Mouse (Mus musculus): ENCODE results near the gene Gemin4. TPM values are rescaled to one million over a fixed set of nuclear protein-coding genes. Genes with fewer than 3 reads are reported as not detected.

Gene Gemin4
- polyA plus RNA-seq, 1 experiment from 2014 or later, result 15.7 TPM

DNA sequence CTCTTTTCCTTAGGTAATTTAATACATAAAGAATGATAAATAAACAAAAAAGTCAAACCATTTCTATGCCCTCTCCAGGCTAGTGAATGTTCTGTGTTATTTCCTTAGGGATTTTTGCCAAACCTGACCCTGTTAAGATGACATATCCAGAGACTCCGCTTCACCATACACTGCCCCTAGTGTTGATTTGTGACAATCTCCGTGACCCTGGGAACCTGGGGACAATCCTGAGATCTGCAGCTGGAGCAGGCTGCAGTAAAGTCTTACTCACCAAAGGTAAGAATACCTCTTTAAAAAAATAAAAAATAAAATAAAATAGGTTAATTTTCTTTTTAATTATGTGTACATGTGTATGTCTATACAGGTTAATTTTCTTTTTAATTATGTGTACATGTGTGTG lies 29.8 kb upstream of the Gemin4 start:
- Histone ChIP-seq H3K9ac (replicated peaks) (no peak overlapping the region), H3K9me3 (no peaks in the 10 kb centered on the region), H3K4me2 (replicated peaks) (no peak overlapping the region), H3K36me3 (peaks cover 32% of the 10 kb centered on the region), H3K4me1 (replicated peaks) (peaks cover 23% of the 10 kb centered on the region), H3K4me3 (replicated peaks) (no peak overlapping the region), H3K27me3 (no peaks in the 10 kb centered on the region), H3K27ac (no peak overlapping the region)
- 47% methylated on average over 2 of the region's 2 CpGs for WGBS
- no peak for ATAC-seq

GRCm38 (mm10) chr11:76246439-76246838 lies 29.0 kb upstream of the Gemin4 start:
- H3K36me3 ChIP-seq, result peaks cover 32% of the 10 kb centered on the region
- peaks cover 24% of the 10 kb centered on the region for H3K4me1 ChIP-seq (replicated peaks)
- ATAC-seq, result no peak
- H3K4me3 ChIP-seq (replicated peaks), result no peak overlapping the region
- no peak overlapping the region for H3K9ac ChIP-seq (replicated peaks)
- no peaks in the 10 kb centered on the region for H3K9me3 ChIP-seq
- H3K27me3 ChIP-seq, result no peaks in the 10 kb centered on the region
- no peak overlapping the region for H3K27ac ChIP-seq
- no peak overlapping the region for H3K4me2 ChIP-seq (replicated peaks)

DNA sequence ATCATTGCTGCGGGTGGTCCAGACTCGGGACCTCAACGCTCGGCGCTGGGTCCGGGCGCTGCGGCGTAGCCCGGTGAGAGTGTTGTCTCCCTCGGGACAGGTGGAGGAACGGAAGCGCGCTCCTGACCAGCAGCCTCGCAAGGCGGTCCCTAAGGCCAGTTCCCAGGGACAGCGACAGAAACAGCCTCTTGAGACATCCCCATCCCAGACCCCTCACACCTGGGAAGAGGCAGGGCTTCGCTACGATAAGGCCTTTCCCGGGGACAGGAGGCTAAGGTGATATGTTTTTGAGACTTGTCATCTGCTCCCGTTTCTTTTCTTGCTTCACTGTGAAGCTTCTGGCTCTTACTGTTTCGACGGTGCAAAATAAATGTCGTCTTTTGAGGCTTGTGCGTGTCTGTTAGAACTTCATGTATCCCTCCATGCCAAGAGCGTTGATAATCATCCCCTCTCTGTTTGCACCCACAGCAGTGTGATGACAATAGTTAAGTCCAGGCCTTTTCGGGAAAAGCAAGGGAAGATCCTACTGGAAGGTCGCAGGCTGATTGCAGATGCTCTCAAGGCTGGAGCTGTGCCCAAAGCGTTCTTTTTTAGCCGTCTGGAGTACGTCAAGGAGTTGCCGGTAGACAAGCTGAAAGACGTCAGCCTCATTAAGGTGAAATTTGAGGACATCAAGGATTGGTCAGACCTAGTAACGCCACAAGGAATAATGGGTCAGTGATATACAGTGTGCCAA lies 26.5 kb upstream of the Gemin4 start:
- H3K4me3 ChIP-seq (replicated peaks), result peak overlapping the region; percentile 62
- peak overlapping the region; percentile 82 for H3K4me2 ChIP-seq (replicated peaks)
- peak overlapping the region; percentile 83; the same call in 1 of the 2 replicates for H3K27ac ChIP-seq
- ATAC-seq, result no peak
- no peaks in the 10 kb centered on the region for H3K27me3 ChIP-seq
- no peaks in the 10 kb centered on the region for H3K9me3 ChIP-seq
- H3K9ac ChIP-seq (replicated peaks), result peak overlapping the region; percentile 89
- WGBS, result 4% methylated on average over 34 of the region's 34 CpGs
- H3K36me3 ChIP-seq, result peaks cover 25% of the 10 kb centered on the region
- peaks cover 24% of the 10 kb centered on the region for H3K4me1 ChIP-seq (replicated peaks)

GRCm38 (mm10) chr11:76242901-76243810 lies 25.7 kb upstream of the Gemin4 start, which contains the start of the genes Mrm3 and Glod4:
Gene Mrm3 (plus strand): TSS chr11:76243715.
Gene Glod4 (minus strand): TSS chr11:76243725.
- Histone ChIP-seq H3K4me1 (replicated peaks) (peaks cover 24% of the 10 kb centered on the region), H3K27me3 (no peaks in the 10 kb centered on the region), H3K9ac (replicated peaks) (peak within 1 kb of the TSS; percentile 89), H3K36me3 (peaks cover 25% of the 10 kb centered on the region), H3K4me2 (replicated peaks) (peak within 1 kb of the TSS; percentile 82), H3K4me3 (replicated peaks) (peak within 1 kb of the TSS; percentile 62), H3K9me3 (no peaks in the 10 kb centered on the region), H3K27ac (peak within 1 kb of the TSS; percentile 83)
- WGBS, result under 1% methylated on average over 61 of the region's 61 CpGs
- peak; percentile 91 for ATAC-seq

DNA sequence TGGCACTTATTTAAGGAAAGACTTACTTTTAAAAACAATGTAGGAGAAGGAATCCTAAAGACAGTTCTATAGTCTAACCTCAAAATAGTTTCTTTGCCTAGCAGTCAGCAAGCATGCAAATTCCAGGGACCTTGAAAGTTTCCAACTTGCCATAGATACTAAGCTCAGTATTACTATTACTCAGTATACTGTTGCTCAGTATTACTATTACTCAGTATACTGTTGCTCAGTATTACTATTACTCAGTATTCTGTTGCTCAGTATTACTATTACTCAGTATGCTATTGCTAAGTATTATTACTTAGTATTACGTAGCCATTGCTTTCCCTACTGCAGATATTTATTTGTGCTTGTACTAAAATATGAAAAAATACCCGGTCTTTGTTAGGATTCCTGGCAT lies 22.3 kb upstream of the Gemin4 start:
- H3K27ac ChIP-seq, result no peak overlapping the region
- H3K27me3 ChIP-seq, result no peaks in the 10 kb centered on the region
- H3K4me1 ChIP-seq (replicated peaks), result peaks cover 15% of the 10 kb centered on the region
- 95% methylated on average over 2 of the region's 2 CpGs for WGBS
- H3K4me2 ChIP-seq (replicated peaks), result no peak overlapping the region
- ATAC-seq, result no peak
- no peak overlapping the region for H3K9ac ChIP-seq (replicated peaks)
- H3K4me3 ChIP-seq (replicated peaks), result no peak overlapping the region
- no peaks in the 10 kb centered on the region for H3K9me3 ChIP-seq
- peaks cover 41% of the 10 kb centered on the region for H3K36me3 ChIP-seq

GRCm38 (mm10) chr11:76236136-76236535 lies 18.7 kb upstream of the Gemin4 start:
- Histone ChIP-seq H3K9ac (replicated peaks) (no peak overlapping the region), H3K27ac (no peak overlapping the region), H3K27me3 (no peaks in the 10 kb centered on the region), H3K4me1 (replicated peaks) (no peaks in the 10 kb centered on the region), H3K4me2 (replicated peaks) (no peak overlapping the region), H3K4me3 (replicated peaks) (no peak overlapping the region), H3K36me3 (peaks cover 72% of the 10 kb centered on the region), H3K9me3 (no peaks in the 10 kb centered on the region)
- no peak for ATAC-seq
- 98% methylated on average over 3 of the region's 3 CpGs for WGBS

- Histone ChIP-seq H3K4me1 (replicated peaks) (no peaks in the 10 kb centered on the region), H3K27me3 (no peaks in the 10 kb centered on the region), H3K4me2 (replicated peaks) (no peak overlapping the region), H3K36me3 (peaks cover 43% of the 10 kb centered on the region), H3K9ac (replicated peaks) (no peak overlapping the region), H3K27ac (no peak overlapping the region), H3K9me3 (no peaks in the 10 kb centered on the region), H3K4me3 (replicated peaks) (no peak overlapping the region)
- ATAC-seq, result no peak
Measured at GRCm38 (mm10) chr11:76225051-76225450, 7.6 kb upstream of the Gemin4 start.

GRCm38 (mm10) chr11:76224631-76225030 lies 7.2 kb upstream of the Gemin4 start:
- WGBS, result 93% methylated on average over 5 of the region's 5 CpGs
- H3K4me2 ChIP-seq (replicated peaks), result no peak overlapping the region
- no peak for ATAC-seq
- H3K27me3 ChIP-seq, result no peaks in the 10 kb centered on the region
- no peaks in the 10 kb centered on the region for H3K4me1 ChIP-seq (replicated peaks)
- no peak overlapping the region for H3K4me3 ChIP-seq (replicated peaks)
- no peak overlapping the region for H3K27ac ChIP-seq
- H3K36me3 ChIP-seq, result peaks cover 47% of the 10 kb centered on the region
- H3K9ac ChIP-seq (replicated peaks), result no peak overlapping the region
- no peaks in the 10 kb centered on the region for H3K9me3 ChIP-seq

DNA sequence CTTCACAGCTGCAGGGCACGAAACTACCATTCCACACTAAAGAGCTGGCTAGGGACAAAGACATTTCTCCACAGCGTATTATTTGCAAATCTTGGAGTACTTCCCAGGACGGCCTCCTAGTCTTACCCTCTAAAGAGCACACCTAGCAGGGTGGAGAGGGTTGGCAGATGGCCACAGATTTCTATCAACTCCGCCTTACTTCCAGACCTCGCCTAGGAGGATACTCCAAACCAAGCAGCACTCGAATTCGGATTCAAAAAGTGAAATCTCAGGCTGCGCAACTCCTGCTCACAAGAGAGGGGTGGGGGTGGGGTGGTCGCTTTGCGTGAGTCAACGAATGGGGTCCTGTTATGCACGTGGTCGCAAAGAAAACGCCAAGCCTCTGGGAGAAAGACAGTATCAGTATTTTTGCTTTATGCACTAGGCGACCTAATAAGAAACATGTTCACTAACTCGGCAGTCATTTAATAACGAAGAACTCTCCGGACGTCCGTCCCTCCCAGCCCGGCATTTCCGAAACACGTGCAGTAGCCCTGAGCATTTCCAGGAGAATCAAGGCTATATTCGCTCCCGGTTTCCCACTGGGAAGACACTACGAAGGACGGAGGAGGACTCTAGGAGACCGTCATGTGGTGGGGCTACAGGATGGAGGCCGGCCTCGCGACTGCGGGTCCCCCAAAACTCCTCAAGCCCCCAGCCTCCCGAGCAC lies 629 bp downstream of the Gemin4 start:
- peak; percentile 0; the same call in 1 of the 2 replicates for ATAC-seq
- 2% methylated on average over 33 of the region's 33 CpGs for WGBS

GRCm38 (mm10) chr11:76216049-76216540 lies 1.4 kb downstream of the Gemin4 start:
- ATAC-seq, result no peak
- no peak overlapping the region for H3K27ac ChIP-seq
- peaks cover 16% of the 10 kb centered on the region for H3K4me1 ChIP-seq (replicated peaks)
- no peaks in the 10 kb centered on the region for H3K27me3 ChIP-seq
- H3K9me3 ChIP-seq, result no peaks in the 10 kb centered on the region
- H3K36me3 ChIP-seq, result peaks cover 45% of the 10 kb centered on the region
- peak overlapping the region; percentile 83 for H3K4me3 ChIP-seq (replicated peaks)
- WGBS, result 94% methylated on average over 5 of the region's 5 CpGs
- H3K9ac ChIP-seq (replicated peaks), result peak overlapping the region; percentile 93; the same call in 1 of the 2 replicates
- H3K4me2 ChIP-seq (replicated peaks), result peak overlapping the region; percentile 81

More for the DNA sequence above, 629 bp downstream of the Gemin4 start:
- H3K9ac ChIP-seq (replicated peaks), result peak overlapping the region; percentile 93
- H3K36me3 ChIP-seq, result peaks cover 47% of the 10 kb centered on the region
- H3K4me2 ChIP-seq (replicated peaks), result peak overlapping the region; percentile 81
- no peaks in the 10 kb centered on the region for H3K9me3 ChIP-seq
- peaks cover 16% of the 10 kb centered on the region for H3K4me1 ChIP-seq (replicated peaks)
- no peaks in the 10 kb centered on the region for H3K27me3 ChIP-seq
- peak overlapping the region; percentile 90 for H3K27ac ChIP-seq
- peak overlapping the region; percentile 83 for H3K4me3 ChIP-seq (replicated peaks)

DNA sequence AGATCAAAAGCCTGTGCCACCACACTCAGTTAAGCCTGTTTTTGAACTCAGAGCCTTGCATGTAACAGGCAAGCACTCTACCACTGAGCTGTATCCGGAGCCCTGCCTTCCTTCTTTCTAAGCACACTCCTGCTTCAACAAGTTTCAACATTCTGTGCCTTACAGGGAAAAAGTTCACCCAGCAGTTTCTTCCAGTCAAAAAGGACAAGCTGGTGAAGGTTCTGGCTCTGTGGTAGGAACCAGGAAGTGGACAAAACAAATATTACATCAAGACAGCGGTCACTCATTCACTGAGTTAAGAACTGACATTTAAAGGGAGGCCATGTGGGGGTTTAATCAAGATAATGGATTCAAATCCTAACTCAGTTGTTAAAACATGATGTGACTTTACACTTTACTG lies 2.5 kb downstream of the Gemin4 start:
- no peaks in the 10 kb centered on the region for H3K27me3 ChIP-seq
- peaks cover 16% of the 10 kb centered on the region for H3K4me1 ChIP-seq (replicated peaks)
- ATAC-seq, result no peak
- peaks cover 47% of the 10 kb centered on the region for H3K36me3 ChIP-seq
- no peak overlapping the region for H3K27ac ChIP-seq
- H3K9ac ChIP-seq (replicated peaks), result no peak overlapping the region
- H3K9me3 ChIP-seq, result no peaks in the 10 kb centered on the region
- no peak overlapping the region for H3K4me2 ChIP-seq (replicated peaks)
- no peak overlapping the region for H3K4me3 ChIP-seq (replicated peaks)
- 96% methylated on average over 2 of the region's 2 CpGs for WGBS
